Mouse (Mus musculus): ENCODE data around the gene Ubxn6.
A peak's percentile ranks its signal among the peaks of the same experiment; 100 is the strongest.

Gene Ubxn6

GRCm38 (mm10) chr17:56023386-56023785 lies 51.4 kb downstream of the Ubxn6 start:
- DNase-seq = no peak

- no peak for DNase-seq
Measured at GRCm38 (mm10) chr17:56022989-56023290, 51.9 kb downstream of the Ubxn6 start.

- no peak for DNase-seq
Measured at GRCm38 (mm10) chr17:56022131-56022988, 52.5 kb downstream of the Ubxn6 start.

GRCm38 (mm10) chr17:56021161-56021910 lies 53.5 kb downstream of the Ubxn6 start:
- DNase-seq = no peak

- no peak for DNase-seq
Measured at GRCm38 (mm10) chr17:56020400-56021084, 54.3 kb downstream of the Ubxn6 start.

- peak; percentile 66 to 80 for DNase-seq
Measured at GRCm38 (mm10) chr17:56018347-56019131, 56.3 kb downstream of the Ubxn6 start.

- DNase-seq = no peak
Measured at GRCm38 (mm10) chr17:56017848-56018247, 57.0 kb downstream of the Ubxn6 start.

Data from kidney, postnatal 36 days (tissue).